Mouse (Mus musculus) heart, adult 8-10 months (tissue): Measurements from ENCODE around the gene Asb18. TPM values are rescaled to one million over a fixed set of nuclear protein-coding genes. Genes with fewer than 3 reads are reported as not detected.

Experiments
- DNase-seq: peaks from one replicate; pipeline ENCODE4 v3.0.0; 2022; ENCODE audit warnings: low spot score
- total RNA-seq, 4 experiments: library from RNA; stranded (reverse); gene quantifications; 2 replicates each; pipeline ENCODE4 v1.2.4; 2022

The Asb18 gene
- total RNA-seq, 4 experiments from 2014 or later: 16.3 to 27.3 (median 23.7) TPM

- DNase-seq: no peak
Measured at GRCm38 (mm10) chr1:89971848-89972247, 42.6 kb downstream of the Asb18 start.

DNA sequence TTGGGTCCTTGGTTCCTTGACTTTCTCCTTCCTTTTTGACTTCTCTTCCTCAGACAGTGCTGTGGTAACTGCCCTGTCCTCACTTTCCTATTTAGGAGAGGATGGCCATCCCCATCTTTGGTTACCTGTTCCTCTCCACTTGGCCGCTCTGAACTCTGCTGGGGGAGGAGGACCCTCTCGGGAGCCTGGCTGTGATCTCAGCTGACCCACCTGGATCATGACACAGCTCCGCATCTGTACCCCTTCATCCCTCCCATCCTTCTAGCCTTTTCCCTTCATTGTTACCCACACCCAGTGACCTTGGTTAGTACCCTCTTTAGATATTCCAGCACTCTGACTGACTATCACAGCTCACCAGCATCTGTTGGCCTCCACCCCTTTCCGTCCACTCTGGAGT lies 44.8 kb downstream of the Asb18 start:
- no peak for DNase-seq

DNA sequence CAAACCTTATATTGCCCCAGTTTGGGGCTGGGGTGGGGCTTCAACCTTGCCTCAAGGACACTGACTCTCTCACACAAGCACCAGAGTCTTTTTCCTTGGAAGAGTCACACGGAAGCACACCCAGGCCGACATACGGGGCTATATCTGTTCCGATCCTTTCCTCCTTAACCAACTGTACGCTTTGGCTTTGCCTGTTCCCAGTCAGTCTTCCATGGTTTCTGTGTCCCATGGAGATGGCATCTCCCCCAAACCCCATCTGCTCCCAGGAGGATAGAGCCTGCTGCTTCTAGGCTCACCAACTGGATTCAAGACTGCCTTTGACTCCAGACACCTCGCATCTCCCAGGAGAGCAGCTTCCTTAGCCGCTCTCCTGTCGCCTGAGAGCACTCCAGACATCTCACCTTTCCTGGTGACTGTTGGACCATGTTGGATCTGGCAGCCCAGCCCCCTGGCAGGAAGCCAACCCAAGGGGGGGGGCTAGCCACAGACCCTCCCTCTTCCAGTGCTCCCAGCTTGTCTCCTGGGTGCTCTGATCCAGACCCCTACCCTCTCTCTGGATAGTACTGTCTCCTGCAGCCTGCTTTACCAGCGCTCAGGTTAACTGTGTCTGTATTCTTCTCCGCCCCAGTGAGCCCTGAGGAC lies 45.3 kb downstream of the Asb18 start:
- DNase-seq: no peak

- no peak for DNase-seq
Measured at GRCm38 (mm10) chr1:89968111-89968851, 46.2 kb downstream of the Asb18 start.

- DNase-seq: no peak
Measured at GRCm38 (mm10) chr1:89967585-89967984, 46.9 kb downstream of the Asb18 start.

- no peak for DNase-seq
Measured at GRCm38 (mm10) chr1:89964426-89964825, 50.0 kb downstream of the Asb18 start.

- DNase-seq: no peak
Measured at GRCm38 (mm10) chr1:89963296-89963695, 51.2 kb downstream of the Asb18 start.

DNA sequence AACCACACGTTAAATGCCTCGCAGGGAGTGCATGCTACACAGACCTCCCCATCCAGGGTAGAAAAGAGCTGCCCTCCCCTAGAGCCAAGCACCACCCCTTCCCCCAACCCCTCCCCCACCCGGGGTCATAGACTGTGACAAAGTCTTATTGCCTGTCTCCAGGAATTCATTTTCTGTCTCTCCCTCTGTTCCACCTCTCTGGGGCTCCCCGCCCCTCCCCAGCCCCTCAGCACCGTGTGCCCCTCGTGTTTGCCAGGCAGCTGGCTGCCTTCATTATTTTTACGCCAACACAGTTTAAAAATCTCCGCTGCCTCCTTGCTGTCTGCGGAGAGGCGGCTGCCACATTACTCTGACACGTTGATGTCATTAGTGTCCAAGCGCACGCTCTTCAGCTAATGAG lies 52.4 kb downstream of the Asb18 start:
- no peak for DNase-seq

DNA sequence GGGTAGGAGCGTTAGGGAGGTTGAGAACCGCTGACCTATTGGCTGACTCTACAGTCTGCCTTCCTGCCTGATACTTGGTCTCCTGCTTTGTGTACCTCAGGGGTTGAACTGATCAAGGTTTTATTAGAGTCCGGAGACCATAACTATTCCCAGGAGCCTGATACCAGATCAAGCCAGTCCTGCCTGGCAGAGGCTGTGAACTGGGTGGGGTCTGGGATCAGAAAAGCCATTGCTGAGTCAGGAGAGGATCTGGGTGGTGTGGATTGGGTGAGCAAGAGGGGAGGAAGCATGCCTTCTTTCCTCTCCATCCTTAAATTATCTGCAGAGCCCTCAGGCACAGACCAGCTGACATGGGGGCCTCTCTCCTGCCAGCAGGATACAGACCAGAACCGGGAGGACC lies 55.1 kb downstream of the Asb18 start:
- DNase-seq: no peak

DNA sequence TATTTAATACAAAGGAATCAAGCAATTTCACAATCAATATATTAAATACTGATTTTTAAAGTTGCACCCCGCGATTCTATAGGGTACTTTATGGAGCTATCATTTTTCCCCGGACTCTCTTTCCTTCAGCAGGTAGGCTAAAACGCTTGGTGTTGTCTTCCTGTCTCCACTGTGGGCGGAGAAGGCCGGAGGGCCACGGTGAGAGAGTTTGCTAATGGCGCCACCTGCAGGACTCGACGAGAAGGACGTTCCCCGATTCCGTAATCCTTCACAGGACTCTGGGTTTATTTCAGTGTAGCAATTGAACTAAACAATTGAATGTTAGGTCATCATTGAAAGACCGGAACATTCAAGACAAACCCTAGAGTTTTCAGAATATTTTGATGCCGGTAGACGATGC lies 71.3 kb downstream of the Asb18 start:
- peak; percentile 73 for DNase-seq

DNA sequence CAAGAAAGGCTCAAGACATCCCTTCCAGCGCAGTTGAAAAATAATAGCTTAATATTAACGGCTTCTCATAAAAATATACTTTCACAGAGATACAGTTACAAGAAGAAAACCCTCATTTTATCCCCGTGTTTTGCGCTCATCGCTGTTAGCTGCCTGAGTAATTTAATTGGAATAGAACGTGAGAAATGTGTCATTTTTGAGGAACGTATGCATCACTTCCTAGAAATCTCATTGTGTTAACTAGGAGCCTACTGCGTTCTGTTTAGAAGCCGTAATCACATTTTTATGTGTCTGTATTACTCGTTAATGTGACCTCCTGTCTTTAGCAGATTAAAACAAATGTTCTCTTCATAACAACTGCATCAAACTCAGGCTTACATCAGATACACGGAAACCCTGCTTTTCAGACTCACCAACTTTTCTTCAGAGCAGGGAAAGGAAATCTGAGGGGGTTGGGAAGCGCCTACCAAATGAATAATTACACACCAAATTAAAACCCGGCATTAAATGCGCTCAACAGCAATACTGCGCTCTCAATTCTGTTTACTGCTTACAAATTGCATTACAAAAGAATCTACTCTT lies 72.0 kb downstream of the Asb18 start:
- DNase-seq: no peak

DNA sequence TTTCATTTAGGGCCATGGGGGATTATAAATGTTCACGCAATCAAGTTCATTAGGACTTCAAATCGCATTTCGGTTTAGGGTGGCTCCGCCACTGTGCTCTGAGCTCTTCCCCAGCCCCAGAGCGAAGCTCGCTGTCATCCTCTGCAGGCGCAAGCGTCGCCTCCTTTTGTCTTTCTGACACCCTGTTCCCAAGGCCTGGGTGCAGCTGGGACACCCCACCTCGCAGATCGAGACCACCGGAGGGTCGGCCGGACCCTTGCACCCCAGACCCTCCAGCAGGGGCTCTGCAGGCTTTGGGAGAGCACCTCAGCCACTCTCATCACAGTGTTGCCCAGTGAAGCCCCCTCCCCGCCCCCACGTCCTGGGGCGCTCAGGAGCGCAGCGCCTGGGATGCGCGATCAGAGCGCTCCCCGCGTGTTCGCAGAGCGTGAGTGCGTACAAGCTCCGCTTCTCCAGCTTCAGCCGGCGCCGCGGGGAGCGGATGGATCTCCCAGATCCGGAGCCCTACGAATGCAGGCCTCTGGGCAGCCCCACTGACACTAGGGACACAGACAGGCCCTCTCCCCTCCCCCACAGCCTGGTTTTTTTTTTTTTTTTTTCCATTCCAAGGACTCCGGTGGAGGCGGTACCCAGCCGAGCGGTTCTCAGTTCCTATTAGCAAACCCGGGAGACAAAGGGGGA lies 72.6 kb downstream of the Asb18 start:
- DNase-seq: no peak

DNA sequence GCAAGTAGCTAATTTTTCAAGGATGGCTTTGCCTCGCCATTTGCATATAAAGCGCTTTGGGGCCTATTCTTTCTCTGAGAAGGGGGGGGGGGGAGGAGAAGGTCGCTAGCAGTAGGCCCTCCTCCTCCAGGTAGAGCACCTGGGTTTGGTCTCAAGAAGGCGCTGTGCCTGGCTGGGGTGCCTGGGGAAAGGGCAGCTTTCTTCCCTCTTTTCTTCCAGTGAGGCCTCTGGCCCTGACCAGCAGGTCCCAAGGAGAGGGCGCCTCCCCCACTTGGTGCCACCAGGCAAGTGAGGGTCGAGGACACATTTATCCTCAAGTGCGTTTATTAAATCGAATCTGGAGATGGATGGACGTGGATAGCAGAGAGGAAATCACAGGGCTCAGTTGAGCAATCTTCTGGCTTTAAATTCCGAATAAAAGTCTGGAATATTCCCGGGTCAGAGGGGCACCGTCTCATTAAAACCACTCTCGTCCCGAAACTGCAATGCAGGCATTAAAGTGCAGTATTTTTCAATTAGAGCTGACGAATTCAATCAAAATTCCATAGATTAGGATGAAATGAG lies 73.4 kb downstream of the Asb18 start:
- DNase-seq: no peak

DNA sequence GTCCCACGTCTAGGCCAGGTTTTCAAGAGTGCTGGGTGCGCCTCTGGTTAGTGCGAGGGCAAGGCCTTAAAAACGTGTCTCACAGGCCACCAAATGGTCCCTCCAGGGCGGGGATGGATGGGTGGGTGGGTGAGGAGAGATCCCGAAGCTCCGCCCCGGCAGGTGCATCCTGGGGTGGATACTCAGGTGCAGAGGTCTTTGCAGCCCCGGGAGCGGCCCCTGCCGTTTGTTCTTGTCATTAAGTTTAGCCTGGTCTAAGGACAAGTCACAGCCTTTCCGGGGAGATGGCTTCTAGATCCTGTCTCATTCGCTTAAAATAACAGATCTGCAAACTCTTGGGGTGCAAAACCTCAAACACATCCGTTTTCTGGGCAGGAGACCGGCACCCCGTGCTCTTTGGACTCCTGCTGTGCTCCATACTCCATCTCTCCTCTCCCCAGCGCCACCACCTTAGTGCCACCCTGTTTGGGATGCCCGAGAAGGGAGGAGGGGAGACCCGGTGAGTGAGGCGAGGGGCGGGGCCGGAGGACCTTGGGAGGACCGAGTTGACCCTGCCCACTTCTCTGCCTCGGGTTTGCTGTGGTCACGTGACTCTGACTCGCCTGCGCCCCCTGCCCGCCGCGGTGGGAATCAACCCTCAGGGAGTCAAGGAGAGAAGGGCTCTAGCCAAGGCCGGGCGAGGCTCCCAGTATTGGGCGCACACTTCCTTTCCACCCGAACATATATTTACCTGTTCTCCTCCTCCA lies 74.3 kb downstream of the Asb18 start:
- DNase-seq: peak; percentile 53

GRCm38 (mm10) chr1:89939596-89939960 lies 74.9 kb downstream of the Asb18 start:
- no peak for DNase-seq

DNA sequence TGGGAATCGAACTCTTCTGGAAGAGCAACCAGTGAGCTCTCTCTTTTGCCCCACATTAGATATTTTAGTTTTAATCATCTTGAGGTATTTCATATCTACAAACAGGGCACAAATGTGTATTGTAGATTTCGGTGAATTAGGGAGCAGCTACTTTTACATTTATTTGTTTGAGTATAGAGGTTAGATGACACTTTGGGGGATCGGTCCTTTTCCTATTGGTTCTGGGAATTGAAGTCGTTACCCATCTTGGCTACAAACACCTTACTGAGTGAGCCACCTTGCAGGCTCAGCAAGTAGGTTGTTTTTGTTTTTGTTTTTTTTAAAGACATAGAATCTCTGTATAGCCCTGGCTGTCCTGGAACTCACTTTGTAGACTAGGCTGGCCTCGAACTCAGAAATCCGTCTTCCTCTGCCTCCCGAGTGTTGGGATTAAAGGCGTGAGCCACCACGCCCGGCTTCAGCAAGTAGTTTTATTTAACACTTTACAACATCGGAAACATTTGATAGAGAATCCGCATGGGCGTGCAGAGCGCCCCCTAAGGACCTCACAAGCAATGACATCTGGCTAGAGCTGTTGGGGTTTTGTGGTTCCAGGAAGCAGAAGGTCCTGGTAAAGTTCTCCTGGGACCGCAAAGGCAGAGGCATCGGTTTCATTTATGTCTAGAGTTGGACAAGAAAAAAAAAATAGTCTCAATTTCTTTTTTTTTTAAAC lies 75.4 kb downstream of the Asb18 start:
- DNase-seq: no peak

DNA sequence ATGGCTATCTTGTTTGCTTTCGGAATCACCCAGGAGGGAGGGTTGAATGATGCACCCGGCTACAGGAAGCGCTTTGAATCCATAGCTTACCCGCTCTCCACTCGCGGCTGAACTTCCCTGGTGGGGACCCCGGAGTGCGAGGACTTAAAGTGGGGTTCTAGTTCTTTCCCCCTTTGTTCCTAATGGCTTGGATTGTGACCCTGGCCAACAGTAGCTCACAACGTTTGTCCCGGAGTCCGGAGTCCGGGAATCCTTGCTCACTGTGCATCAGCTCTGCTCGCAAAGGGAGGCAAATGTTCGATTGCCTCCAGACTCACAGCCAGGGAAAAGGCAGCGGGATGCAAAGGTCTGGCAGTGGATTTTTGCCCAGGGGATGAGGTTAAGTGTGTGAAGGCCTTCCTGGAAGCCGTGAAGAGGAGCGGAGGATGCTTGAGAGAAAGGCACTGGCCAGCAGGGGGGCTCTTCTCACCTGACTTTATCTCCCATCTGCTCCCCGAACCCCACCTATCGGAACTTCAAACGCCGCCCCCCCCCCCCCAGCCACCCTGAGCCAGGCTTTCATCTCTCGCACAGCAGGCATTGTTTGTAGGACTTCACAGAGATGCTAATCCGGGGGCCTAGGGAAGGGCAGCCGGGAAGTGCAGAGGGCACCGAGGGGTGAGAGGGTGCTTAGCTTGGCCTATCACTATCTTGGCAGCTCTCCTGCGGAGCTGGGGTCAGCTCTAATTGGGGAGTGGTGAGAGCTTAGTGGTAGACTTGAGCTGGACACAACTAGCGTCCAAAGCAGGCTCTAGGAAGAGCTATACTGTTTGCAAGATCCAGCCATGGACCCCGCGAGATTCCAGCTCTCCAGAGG lies 78.7 kb downstream of the Asb18 start:
- DNase-seq: no peak

- no peak for DNase-seq
Measured at GRCm38 (mm10) chr1:89934316-89935260, 79.9 kb downstream of the Asb18 start.

DNA sequence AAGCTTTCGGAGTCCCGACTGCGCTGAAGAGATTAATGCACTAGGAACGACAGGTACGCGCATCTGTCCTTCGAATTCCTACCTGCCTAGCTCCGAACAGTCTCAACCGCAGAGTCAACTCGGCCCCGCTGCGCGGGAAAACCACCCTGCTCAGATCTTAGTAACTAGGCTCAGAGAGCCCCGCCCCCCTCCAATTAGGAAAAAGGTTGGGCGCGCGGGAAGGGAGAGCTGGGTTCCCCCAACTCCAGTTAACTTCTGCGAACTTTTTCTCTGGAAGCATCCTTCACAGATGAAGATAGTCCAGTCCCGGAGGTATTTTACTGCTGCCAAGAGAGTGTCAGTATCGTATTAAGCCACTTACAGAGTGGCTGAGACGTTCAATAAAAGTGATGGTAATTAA lies 80.7 kb downstream of the Asb18 start:
- DNase-seq: no peak
